Mouse (Mus musculus) telencephalon, adult 2 months (tissue): ENCODE measurements around the gene Safb.

Experiments used
- DNase-seq: peaks from one replicate; pipeline ENCODE4 v3.0.0-alpha.2; 2011; ENCODE audit warnings: low read depth, low spot score

Safb gene

GRCm38 (mm10) chr17:56647546-56647945 is 62.9 kb downstream of the Safb start:
- DNase-seq, result no peak

- no peak for DNase-seq
Observed at GRCm38 (mm10) chr17:56651801-56652200, 67.2 kb downstream of the Safb start.

- DNase-seq, result no peak
Observed at GRCm38 (mm10) chr17:56654771-56655170, 70.1 kb downstream of the Safb start.

GRCm38 (mm10) chr17:56655311-56655710 is 70.7 kb downstream of the Safb start:
- DNase-seq, result no peak
